Mouse (Mus musculus) liver, embryonic 11.5 days (tissue): Measurements from ENCODE around the gene Ppp1r12b. TPM values are rescaled to one million over a fixed set of nuclear protein-coding genes. Genes with fewer than 3 reads are reported as not detected.
"Not testable (repeated sequence)": the region's sequence is repeated elsewhere in the genome, so short reads cannot be mapped to it uniquely, and the experiment has no call there.

Source experiments
- ATAC-seq: fragments of 200-750 bp; cut with Nextera tagmentation; replicated peaks from 2 replicates; pipeline ENCODE4 v1.8.0; 2017; ENCODE audit warnings: moderate number of reproducible peaks, mild to moderate bottlenecking, moderate TSS enrichment, moderate library complexity; ENCODE audit not compliant: low FRiP score
- DNase-seq: peaks from one replicate; pipeline ENCODE4 v3.0.0-alpha.2; 2017; ENCODE audit warnings: low spot score
- H3K27ac ChIP-seq: fragments of 300-500 bp; sonication (generic); 2 replicates; pipeline ENCODE4 v1.5.1; 2014; ENCODE audit warnings: mild to moderate bottlenecking, low read depth, low read length, control low read depth
- H3K27me3 ChIP-seq: fragments of 300-500 bp; sonication (generic); replicated peaks from 2 replicates; pipeline ENCODE4 v1.6.1; 2014; ENCODE audit warnings: low read length, mixed read lengths; ENCODE audit not compliant: control insufficient read depth, insufficient read depth
- H3K36me3 ChIP-seq: fragments of 300-500 bp; sonication (generic); 2 replicates; pipeline ENCODE4 v1.6.1; 2014; ENCODE audit warnings: mild to moderate bottlenecking, low read length, moderate library complexity, mixed read lengths; ENCODE audit not compliant: control insufficient read depth, insufficient read depth
- H3K4me1 ChIP-seq: fragments of 300-500 bp; sonication (generic); replicated peaks from 2 replicates; pipeline ENCODE4 v1.6.1; 2014; ENCODE audit warnings: low read length, mixed read lengths; ENCODE audit not compliant: control insufficient read depth, insufficient read depth
- H3K4me2 ChIP-seq: fragments of 300-500 bp; sonication (generic); 2 replicates; pipeline ENCODE4 v1.6.1; 2014; ENCODE audit warnings: mild to moderate bottlenecking, control low read depth, moderate library complexity
- H3K4me3 ChIP-seq: fragments of 300-500 bp; sonication (generic); 2 replicates; pipeline ENCODE4 v1.5.1; 2014; ENCODE audit warnings: low read depth, low read length, control low read depth
- H3K9ac ChIP-seq: fragments of 300-500 bp; sonication (generic); 2 replicates; pipeline ENCODE4 v1.6.1; 2014; ENCODE audit warnings: low read depth, low read length, control low read depth
- H3K9me3 ChIP-seq: fragments of 300-500 bp; sonication (generic); 2 replicates; pipeline ENCODE4 v1.6.1; 2016; ENCODE audit warnings: low read length, inconsistent platforms, mixed read lengths; ENCODE audit not compliant: control insufficient read depth
- WGBS: fragments of 180-500 bp; shearing (Covaris S2); extraction: QIAGEN DNeasy Blood & Tissue Kit; methylation state at CpG from one replicate; pipeline ENCODE4 v1.1.7; 2014; 5-methylcytosine and 5-hydroxymethylcytosine counted together
- polyA plus RNA-seq: library from polyadenylated mRNA; unstranded; fragments of >200 nt; fragmentation: Nextera tagmentation; extraction: Ambion mirVana; gene quantifications from 2 replicates; pipeline ENCODE4 v1.2.1, GENCODE M21; 2014

Ppp1r12b gene
- polyA plus RNA-seq, 1 experiment from 2014 or later, result 4.4 TPM

- not testable (repeated sequence) for H3K4me3 ChIP-seq, ATAC-seq, DNase-seq, H3K9me3 ChIP-seq, H3K36me3 ChIP-seq, H3K9ac ChIP-seq, H3K27ac ChIP-seq, H3K4me2 ChIP-seq, H3K27me3 ChIP-seq, H3K4me1 ChIP-seq
- WGBS, result 91% methylated on average over 3 of the region's 3 CpGs
Measured at GRCm38 (mm10) chr1:134830881-134831280, 124.9 kb downstream of the Ppp1r12b start.

- ATAC-seq (no peak), DNase-seq (no peak)
- Histone ChIP-seq H3K36me3 (no peaks in the 10 kb centered on the region; the same call in 1 of the 2 replicates), H3K9ac (no peak overlapping the region), H3K27ac (no peak overlapping the region), H3K4me2 (no peak overlapping the region), H3K4me3 (no peak overlapping the region), H3K9me3 (no peaks in the 10 kb centered on the region), H3K27me3 (no peaks in the 10 kb centered on the region), H3K4me1 (no peaks in the 10 kb centered on the region)
- WGBS, result 75% methylated on average over 4 of the region's 4 CpGs
Measured at GRCm38 (mm10) chr1:134829635-134830034, 126.1 kb downstream of the Ppp1r12b start.

- Histone ChIP-seq H3K4me2 (no peak overlapping the region), H3K27me3 (no peaks in the 10 kb centered on the region), H3K36me3 (no peaks in the 10 kb centered on the region), H3K4me3 (no peak overlapping the region), H3K4me1 (peaks cover 2% of the 10 kb centered on the region; the same call in 1 of the 2 replicates), H3K27ac (no peak overlapping the region), H3K9ac (no peak overlapping the region), H3K9me3 (no peaks in the 10 kb centered on the region)
- DNase-seq, result no peak
- WGBS, result 85% methylated on average over 6 of the region's 6 CpGs
- no peak for ATAC-seq
Measured at GRCm38 (mm10) chr1:134824896-134825295, 130.8 kb downstream of the Ppp1r12b start.

- Histone ChIP-seq H3K27me3 (no peaks in the 10 kb centered on the region), H3K9me3 (no peaks in the 10 kb centered on the region), H3K4me1 (peaks cover 2% of the 10 kb centered on the region; the same call in 1 of the 2 replicates), H3K4me2 (no peak overlapping the region), H3K9ac (no peak overlapping the region), H3K27ac (no peak overlapping the region), H3K36me3 (no peaks in the 10 kb centered on the region), H3K4me3 (no peak overlapping the region)
- 55% methylated on average over 7 of the region's 7 CpGs for WGBS
- no peak for DNase-seq
- ATAC-seq, result no peak
Measured at GRCm38 (mm10) chr1:134823842-134824241, 131.9 kb downstream of the Ppp1r12b start.

GRCm38 (mm10) chr1:134823323-134823722 lies 132.4 kb downstream of the Ppp1r12b start:
- Histone ChIP-seq H3K4me2 (no peak overlapping the region), H3K27ac (no peak overlapping the region), H3K4me3 (no peak overlapping the region), H3K9me3 (no peaks in the 10 kb centered on the region), H3K36me3 (no peaks in the 10 kb centered on the region), H3K27me3 (no peaks in the 10 kb centered on the region), H3K9ac (no peak overlapping the region), H3K4me1 (peaks cover 2% of the 10 kb centered on the region; the same call in 1 of the 2 replicates)
- 76% methylated on average over 8 of the region's 8 CpGs for WGBS
- ATAC-seq (no peak), DNase-seq (no peak)

- DNase-seq (no peak), ATAC-seq (peak; percentile 49; the same call in 1 of the 2 replicates)
- Histone ChIP-seq H3K36me3 (no peaks in the 10 kb centered on the region), H3K4me3 (no peak overlapping the region), H3K4me2 (no peak overlapping the region), H3K27me3 (no peaks in the 10 kb centered on the region), H3K9ac (no peak overlapping the region), H3K4me1 (peaks cover 12% of the 10 kb centered on the region), H3K27ac (no peak overlapping the region), H3K9me3 (no peaks in the 10 kb centered on the region)
- 55% methylated on average over 3 of the region's 3 CpGs for WGBS
Measured at GRCm38 (mm10) chr1:134820882-134821281, 134.9 kb downstream of the Ppp1r12b start.

- Histone ChIP-seq H3K36me3 (no peaks in the 10 kb centered on the region), H3K9ac (no peak overlapping the region), H3K4me2 (no peak overlapping the region), H3K4me1 (peaks cover 12% of the 10 kb centered on the region), H3K9me3 (no peaks in the 10 kb centered on the region), H3K4me3 (no peak overlapping the region), H3K27ac (no peak overlapping the region), H3K27me3 (no peaks in the 10 kb centered on the region)
- 91% methylated on average over 11 of the region's 11 CpGs for WGBS
- DNase-seq, result no peak
- ATAC-seq, result no peak
Measured at GRCm38 (mm10) chr1:134819196-134819595, 136.5 kb downstream of the Ppp1r12b start.

GRCm38 (mm10) chr1:134818716-134819115 lies 137.0 kb downstream of the Ppp1r12b start:
- Histone ChIP-seq H3K27me3 (no peaks in the 10 kb centered on the region), H3K9me3 (no peaks in the 10 kb centered on the region), H3K36me3 (no peaks in the 10 kb centered on the region), H3K9ac (no peak overlapping the region), H3K4me2 (no peak overlapping the region), H3K4me3 (no peak overlapping the region), H3K27ac (no peak overlapping the region), H3K4me1 (peaks cover 12% of the 10 kb centered on the region)
- WGBS, result 91% methylated on average over 3 of the region's 3 CpGs
- DNase-seq, result no peak
- ATAC-seq, result no peak

GRCm38 (mm10) chr1:134817916-134818595 lies 137.7 kb downstream of the Ppp1r12b start:
- H3K9me3 ChIP-seq, result no peaks in the 10 kb centered on the region
- peaks cover 10% of the 10 kb centered on the region for H3K4me1 ChIP-seq
- no peak overlapping the region for H3K4me3 ChIP-seq
- ATAC-seq (no peak), DNase-seq (no peak)
- no peak overlapping the region for H3K4me2 ChIP-seq
- no peak overlapping the region for H3K27ac ChIP-seq
- no peaks in the 10 kb centered on the region for H3K27me3 ChIP-seq
- no peaks in the 10 kb centered on the region for H3K36me3 ChIP-seq
- no peak overlapping the region for H3K9ac ChIP-seq
- 94% methylated on average over 6 of the region's 6 CpGs for WGBS
